Mouse (Mus musculus) midbrain, embryonic 16.5 days (tissue): ENCODE results near the gene Ccr7. TPM values are rescaled to one million over a fixed set of nuclear protein-coding genes. Genes with fewer than 3 reads are reported as not detected.

Source experiments
- ATAC-seq: fragments of 200-750 bp; cut with Nextera tagmentation; 2 replicates; pipeline ENCODE4 v1.8.0; 2017; ENCODE audit warnings: moderate TSS enrichment
- H3K27ac ChIP-seq: fragments of 300-500 bp; sonication (generic); 2 replicates; pipeline ENCODE4 v1.5.1; 2014; ENCODE audit warnings: mild to moderate bottlenecking, low read length, mixed read lengths
- H3K27me3 ChIP-seq: fragments of 300-500 bp; sonication (generic); 2 replicates; pipeline ENCODE4 v1.6.1; 2014; ENCODE audit warnings: low read depth, low read length, mixed read lengths; ENCODE audit not compliant: control insufficient read depth, insufficient read depth
- H3K36me3 ChIP-seq: fragments of 300-500 bp; sonication (generic); 2 replicates; pipeline ENCODE4 v1.6.1; 2014; ENCODE audit warnings: mild to moderate bottlenecking, low read length, moderate library complexity, mixed read lengths; ENCODE audit not compliant: control insufficient read depth, insufficient read depth
- H3K4me1 ChIP-seq: fragments of 300-500 bp; sonication (generic); 2 replicates; pipeline ENCODE4 v1.6.1; 2014; ENCODE audit warnings: mild to moderate bottlenecking, low read length, mixed read lengths; ENCODE audit not compliant: control insufficient read depth, insufficient read depth
- H3K4me2 ChIP-seq: fragments of 300-500 bp; sonication (generic); 2 replicates; pipeline ENCODE4 v1.6.1; 2014; ENCODE audit warnings: mild to moderate bottlenecking, low read length, mixed read lengths
- H3K4me3 ChIP-seq: fragments of 300-500 bp; sonication (generic); 2 replicates; pipeline ENCODE4 v1.5.1; 2014; ENCODE audit warnings: low read depth, mild to moderate bottlenecking, low read length, moderate library complexity, mixed read lengths
- H3K9ac ChIP-seq: fragments of 300-500 bp; sonication (generic); 2 replicates; pipeline ENCODE4 v1.6.1; 2014; ENCODE audit warnings: low read depth, low read length, mixed read lengths
- H3K9me3 ChIP-seq: fragments of 300-500 bp; sonication (generic); replicated peaks from 2 replicates; pipeline ENCODE4 v1.6.1; 2014; ENCODE audit warnings: mild to moderate bottlenecking, low read length, mixed read lengths; ENCODE audit not compliant: control insufficient read depth, poor library complexity, severe bottlenecking
- WGBS: fragments of 180-500 bp; shearing (Covaris S2); extraction: QIAGEN DNeasy Blood & Tissue Kit; methylation state at CpG from one replicate; pipeline ENCODE4 v1.1.7; 2014; 5-methylcytosine and 5-hydroxymethylcytosine counted together
- polyA plus RNA-seq: library from polyadenylated mRNA; unstranded; fragments of >200 nt; fragmentation: Nextera tagmentation; extraction: Ambion mirVana; gene quantifications from 2 replicates; pipeline ENCODE4 v1.2.1, GENCODE M21; 2015

Gene Ccr7
- polyA plus RNA-seq, 1 experiment from 2014 or later: 0.15 TPM

GRCm38 (mm10) chr11:99124635-99125029 is 30.2 kb downstream of the Ccr7 start:
- Histone ChIP-seq H3K9me3 (no peaks in the 10 kb centered on the region; the same call in 1 of the 2 replicates), H3K36me3 (no peaks in the 10 kb centered on the region), H3K9ac (no peak overlapping the region), H3K4me2 (no peak overlapping the region), H3K27me3 (no peaks in the 10 kb centered on the region), H3K4me3 (no peak overlapping the region), H3K27ac (no peak overlapping the region), H3K4me1 (peaks cover 9% of the 10 kb centered on the region)
- ATAC-seq: no peak
- 45% methylated on average over 10 of the region's 10 CpGs for WGBS

GRCm38 (mm10) chr11:99123977-99124634 is 30.8 kb downstream of the Ccr7 start:
- no peaks in the 10 kb centered on the region; the same call in 1 of the 2 replicates for H3K9me3 ChIP-seq
- H3K36me3 ChIP-seq: no peaks in the 10 kb centered on the region
- H3K9ac ChIP-seq: no peak overlapping the region
- H3K4me2 ChIP-seq: no peak overlapping the region
- peaks cover 9% of the 10 kb centered on the region for H3K4me1 ChIP-seq
- no peak overlapping the region for H3K4me3 ChIP-seq
- no peak for ATAC-seq
- WGBS: 39% methylated on average over 15 of the region's 15 CpGs
- no peaks in the 10 kb centered on the region for H3K27me3 ChIP-seq
- no peak overlapping the region for H3K27ac ChIP-seq

GRCm38 (mm10) chr11:99122703-99123102 is 32.2 kb downstream of the Ccr7 start:
- H3K4me3 ChIP-seq: no peak overlapping the region
- no peaks in the 10 kb centered on the region for H3K27me3 ChIP-seq
- H3K27ac ChIP-seq: no peak overlapping the region
- H3K9me3 ChIP-seq: no peaks in the 10 kb centered on the region; the same call in 1 of the 2 replicates
- H3K4me1 ChIP-seq: peaks cover 9% of the 10 kb centered on the region
- H3K4me2 ChIP-seq: no peak overlapping the region
- no peak overlapping the region for H3K9ac ChIP-seq
- no peak for ATAC-seq
- no peaks in the 10 kb centered on the region for H3K36me3 ChIP-seq
- WGBS: 60% methylated on average over 3 of the region's 3 CpGs

GRCm38 (mm10) chr11:99121218-99121631 is 33.7 kb downstream of the Ccr7 start:
- Histone ChIP-seq H3K4me2 (no peak overlapping the region; the same call in 1 of the 2 replicates), H3K36me3 (no peaks in the 10 kb centered on the region), H3K27me3 (no peaks in the 10 kb centered on the region), H3K27ac (peak overlapping the region; percentile 34; the same call in 1 of the 2 replicates), H3K4me3 (no peak overlapping the region), H3K9ac (no peak overlapping the region), H3K9me3 (no peaks in the 10 kb centered on the region; the same call in 1 of the 2 replicates), H3K4me1 (peaks cover 9% of the 10 kb centered on the region)
- ATAC-seq: no peak
- WGBS: 22% methylated on average over 14 of the region's 14 CpGs

GRCm38 (mm10) chr11:99120524-99121217 is 34.2 kb downstream of the Ccr7 start:
- H3K9me3 ChIP-seq: no peaks in the 10 kb centered on the region; the same call in 1 of the 2 replicates
- no peaks in the 10 kb centered on the region for H3K36me3 ChIP-seq
- H3K4me1 ChIP-seq: peaks cover 9% of the 10 kb centered on the region
- 31% methylated on average over 20 of the region's 20 CpGs for WGBS
- no peaks in the 10 kb centered on the region for H3K27me3 ChIP-seq
- H3K4me3 ChIP-seq: no peak overlapping the region
- peak overlapping the region; percentile 34; the same call in 1 of the 2 replicates for H3K27ac ChIP-seq
- ATAC-seq: no peak
- no peak overlapping the region; the same call in 1 of the 2 replicates for H3K4me2 ChIP-seq
- peak overlapping the region; percentile 10; the same call in 1 of the 2 replicates for H3K9ac ChIP-seq

GRCm38 (mm10) chr11:99118963-99119362 is 35.9 kb downstream of the Ccr7 start:
- H3K4me3 ChIP-seq: no peak overlapping the region
- ATAC-seq: no peak
- no peaks in the 10 kb centered on the region for H3K27me3 ChIP-seq
- WGBS: 83% methylated on average over 7 of the region's 7 CpGs
- no peaks in the 10 kb centered on the region for H3K36me3 ChIP-seq
- H3K9me3 ChIP-seq: no peaks in the 10 kb centered on the region; the same call in 1 of the 2 replicates
- H3K27ac ChIP-seq: no peak overlapping the region
- H3K9ac ChIP-seq: no peak overlapping the region
- no peak overlapping the region for H3K4me2 ChIP-seq
- peaks cover 9% of the 10 kb centered on the region for H3K4me1 ChIP-seq

GRCm38 (mm10) chr11:99118420-99118819 is 36.5 kb downstream of the Ccr7 start:
- no peak for ATAC-seq
- Histone ChIP-seq H3K4me2 (no peak overlapping the region), H3K4me1 (peaks cover 9% of the 10 kb centered on the region), H3K36me3 (no peaks in the 10 kb centered on the region), H3K9ac (no peak overlapping the region), H3K27ac (no peak overlapping the region), H3K9me3 (no peaks in the 10 kb centered on the region), H3K4me3 (no peak overlapping the region), H3K27me3 (no peaks in the 10 kb centered on the region)
- WGBS: 92% methylated on average over 1 of the region's 1 CpGs

GRCm38 (mm10) chr11:99117907-99118306 is 37.0 kb downstream of the Ccr7 start:
- Histone ChIP-seq H3K4me1 (peaks cover 13% of the 10 kb centered on the region), H3K27me3 (no peaks in the 10 kb centered on the region), H3K27ac (no peak overlapping the region), H3K9ac (no peak overlapping the region), H3K9me3 (no peaks in the 10 kb centered on the region), H3K4me2 (no peak overlapping the region), H3K36me3 (no peaks in the 10 kb centered on the region), H3K4me3 (no peak overlapping the region)
- WGBS: 85% methylated on average over 7 of the region's 7 CpGs
- ATAC-seq: no peak

GRCm38 (mm10) chr11:99115940-99116339 is 38.9 kb downstream of the Ccr7 start:
- Histone ChIP-seq H3K9ac (no peak overlapping the region), H3K27me3 (no peaks in the 10 kb centered on the region), H3K4me2 (no peak overlapping the region), H3K4me1 (peaks cover 13% of the 10 kb centered on the region), H3K4me3 (no peak overlapping the region), H3K9me3 (no peaks in the 10 kb centered on the region), H3K36me3 (no peaks in the 10 kb centered on the region), H3K27ac (no peak overlapping the region)
- 71% methylated on average over 6 of the region's 6 CpGs for WGBS
- ATAC-seq: no peak
